Mouse (Mus musculus): ENCODE measurements around the gene Defb22. TPM values are rescaled to one million over a fixed set of nuclear protein-coding genes. Genes with fewer than 3 reads are reported as not detected.

The Defb22 gene
- total RNA-seq (2023), result not detected in 2 replicates

DNA sequence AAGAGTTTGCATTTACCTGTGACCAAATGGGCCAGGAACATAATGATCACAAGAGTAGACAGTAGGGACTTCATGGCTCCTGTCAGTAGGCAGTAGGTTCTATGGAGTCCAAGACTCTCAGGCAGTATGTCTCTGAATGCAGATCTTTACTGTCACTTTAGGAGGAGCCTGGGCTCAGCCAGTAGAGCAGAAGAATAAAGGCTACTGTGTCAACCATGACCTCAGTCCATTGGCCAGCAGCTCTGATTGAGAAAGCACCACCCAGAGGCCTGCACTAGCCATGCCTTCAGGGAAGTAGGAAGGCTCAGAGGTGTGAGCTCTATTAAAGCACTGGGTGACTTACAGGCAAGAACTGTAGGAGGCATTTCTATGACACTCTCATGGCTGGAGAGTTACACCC is at the start of gene Defb22:
Defb22 (minus strand) TSS at position 101 of the 400 bp plus-strand sequence.

DNA sequence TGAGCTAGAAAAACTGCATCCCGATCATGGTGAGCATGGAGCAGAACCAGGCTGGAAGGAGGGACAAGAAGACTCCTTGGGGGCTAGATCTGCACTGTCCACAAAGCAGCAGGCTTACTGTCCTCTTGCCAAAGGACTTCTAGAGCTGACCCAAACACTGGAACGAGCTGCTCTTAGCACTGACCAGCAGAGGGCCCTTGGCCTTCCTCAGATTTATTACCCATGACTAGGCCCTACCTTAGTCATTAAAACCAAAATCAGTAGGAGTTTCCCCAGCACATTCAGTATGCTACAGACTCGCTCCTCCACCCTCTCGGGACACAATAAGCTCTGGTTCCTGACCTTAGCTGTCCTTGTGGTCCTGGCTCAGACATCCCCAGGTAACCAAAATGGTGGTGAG is 28.0 kb upstream of the Defb22 start, which contains the start of gene Defb28:
Defb28 (plus strand) TSS at position 275 of the 400 bp plus-strand sequence.

DNA sequence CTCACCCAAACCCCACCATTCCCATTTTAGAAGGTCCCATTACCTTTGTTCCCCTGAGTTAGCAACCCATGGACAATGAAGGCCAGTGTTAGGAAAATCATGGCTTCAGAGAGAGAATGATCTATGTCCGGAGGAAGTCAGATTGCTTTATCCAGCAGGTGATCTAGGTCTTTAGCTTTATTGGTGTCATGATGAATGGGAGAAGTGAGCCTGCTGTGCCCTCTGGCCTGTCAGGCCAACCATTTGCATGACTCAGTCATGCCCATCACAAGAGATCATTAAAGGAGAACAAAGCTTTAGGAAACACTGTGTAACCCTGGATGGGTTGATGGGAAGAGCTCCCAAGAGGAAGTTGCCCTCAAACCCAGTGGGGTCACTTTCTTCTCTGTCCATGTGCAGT is 21.7 kb upstream of the Defb22 start, which contains the start of gene Defb26:
Defb26 (minus strand) TSS at position 101 of the 400 bp plus-strand sequence.

DNA sequence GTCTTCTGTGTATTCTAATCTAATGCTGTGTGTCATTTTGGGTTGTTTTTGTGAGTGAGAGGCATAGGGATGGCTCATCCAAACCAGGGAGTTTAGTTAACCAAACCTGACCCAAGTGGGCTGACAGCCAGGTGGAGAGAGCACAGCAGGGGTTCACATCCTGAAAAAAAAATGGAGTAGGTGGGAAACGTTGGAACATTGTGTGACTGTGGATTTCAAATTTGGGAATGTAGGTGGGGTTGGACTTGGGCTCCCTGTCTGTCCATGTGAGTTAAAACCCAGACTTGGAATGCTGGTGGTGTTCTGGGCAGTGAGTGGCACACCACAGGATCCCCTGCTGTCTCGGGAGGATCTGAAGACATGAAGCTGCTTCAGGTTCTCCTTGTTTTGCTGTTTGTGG is 13.2 kb downstream of the Defb22 start, which contains the start of gene Defb20:
Defb20 (plus strand) TSS at position 301 of the 400 bp plus-strand sequence.

DNA sequence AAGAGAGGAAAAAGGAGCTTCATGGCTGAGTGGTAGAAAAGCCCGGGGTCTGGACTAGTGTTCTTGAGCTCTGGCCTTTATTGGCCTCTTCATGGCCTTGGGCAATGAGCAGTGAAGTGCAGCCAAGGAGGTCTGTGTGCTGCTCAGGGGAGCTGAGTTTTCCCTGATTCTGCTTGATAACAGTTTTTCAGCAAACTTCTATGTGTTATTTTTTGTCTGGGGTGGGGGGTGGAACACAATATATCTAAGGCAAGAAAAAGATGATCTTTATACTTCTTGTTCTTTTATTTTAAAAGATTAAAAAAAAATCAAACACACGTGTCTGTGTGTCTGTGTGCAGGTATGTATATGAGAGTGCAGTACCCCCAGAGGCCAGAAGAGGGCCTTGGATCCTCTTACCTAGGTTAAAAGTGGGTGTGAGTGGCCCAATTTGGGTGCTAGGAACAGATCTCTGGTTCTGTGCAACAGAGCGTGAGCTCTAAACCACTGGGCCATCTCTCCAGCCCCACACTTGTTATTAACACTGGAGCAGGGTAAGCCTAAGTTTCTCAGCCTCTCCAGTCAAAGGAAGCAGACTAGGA is 25.3 kb downstream of the Defb22 start, which contains the start of gene Defb23:
Defb23 (minus strand) TSS at position 51 of the 581 bp plus-strand sequence.

Other genes starting within 250 kb of the Defb22 start
- 119 and 165 TPM in 2 replicates for gene Tbc1d20, start 196.3 kb downstream of the Defb22 start, total RNA-seq (2023)
- gene Rbck1, start 157.5 kb downstream of the Defb22 start, total RNA-seq (2023), result 72.2 and 90.2 TPM in 2 replicates
- 4.0 and 5.2 TPM in 2 replicates for gene Trib3, start 146.1 kb downstream of the Defb22 start, total RNA-seq (2023)
- gene Nrsn2, start 113.5 kb downstream of the Defb22 start, total RNA-seq (2023), result not detected in 2 replicates
- gene Sox12, start 92.1 kb downstream of the Defb22 start, total RNA-seq (2023), result 0.20 and 0.22 TPM in 2 replicates
- 0.61 and 1.2 TPM in 2 replicates for gene Zcchc3, start 75.1 kb downstream of the Defb22 start, total RNA-seq (2023)
- gene 6820408C15Rik, start 74.6 kb downstream of the Defb22 start, total RNA-seq (2023), result not detected in 2 replicates
- not detected in 2 replicates for gene Defb23, start 25.5 kb downstream of the Defb22 start, total RNA-seq (2023)
- not detected in 2 replicates for gene Defb20, start 13.1 kb downstream of the Defb22 start, total RNA-seq (2023)
- gene Defb26, start 21.6 kb upstream of the Defb22 start, total RNA-seq (2023), result not detected in 2 replicates
- not detected in 2 replicates for gene Defb28, start 28.1 kb upstream of the Defb22 start, total RNA-seq (2023)
- not detected in 2 replicates for gene Defb29, start 50.0 kb upstream of the Defb22 start, total RNA-seq (2023)
- gene Gm17416, start 79.2 kb upstream of the Defb22 start, total RNA-seq (2023), result not detected in 2 replicates
- not detected in 2 replicates for gene Defb21, start 82.6 kb upstream of the Defb22 start, total RNA-seq (2023)
- gene Defb19, start 90.2 kb upstream of the Defb22 start, total RNA-seq (2023), result not detected in 2 replicates
- not detected in 2 replicates for gene Defb45, start 109.3 kb upstream of the Defb22 start, total RNA-seq (2023)
- not detected in 2 replicates for gene Defb36, start 114.2 kb upstream of the Defb22 start, total RNA-seq (2023)
- gene Defb25, start 132.9 kb upstream of the Defb22 start, total RNA-seq (2023), result not detected in 2 replicates
- gene Rem1, start 136.8 kb upstream of the Defb22 start, total RNA-seq (2023), result 6.2 and 7.2 TPM in 2 replicates
- gene H13, start 179.3 kb upstream of the Defb22 start, total RNA-seq (2023), result 141 and 159 TPM in 2 replicates
- gene Mcts2, start 196.9 kb upstream of the Defb22 start, total RNA-seq (2023), result 17.7 and 36.2 TPM in 2 replicates
- 33.0 and 36.5 TPM in 2 replicates for gene Id1, start 246.1 kb upstream of the Defb22 start, total RNA-seq (2023)

All from neutrophil, adult 65 days (primary cell).